Mouse (Mus musculus) G1E-ER4 (cell line): ENCODE data around the gene Serpinb1c. TPM values are rescaled to one million over a fixed set of nuclear protein-coding genes. Genes with fewer than 3 reads are reported as not detected.

Experiments used
- GATA1 ChIP-seq: IDR thresholded peaks from one replicate; pipeline ENCODE4 v1.8.0; 2012; ENCODE audit warnings: low read length, inconsistent platforms
- polyA plus RNA-seq: library from polyadenylated mRNA; stranded (reverse); fragments of >175 nt; gene quantifications from 2 replicates; pipeline ENCODE4 v1.2.3, GENCODE M21; 2012

Serpinb1c gene
- polyA plus RNA-seq: not detected in 2 replicates

DNA sequence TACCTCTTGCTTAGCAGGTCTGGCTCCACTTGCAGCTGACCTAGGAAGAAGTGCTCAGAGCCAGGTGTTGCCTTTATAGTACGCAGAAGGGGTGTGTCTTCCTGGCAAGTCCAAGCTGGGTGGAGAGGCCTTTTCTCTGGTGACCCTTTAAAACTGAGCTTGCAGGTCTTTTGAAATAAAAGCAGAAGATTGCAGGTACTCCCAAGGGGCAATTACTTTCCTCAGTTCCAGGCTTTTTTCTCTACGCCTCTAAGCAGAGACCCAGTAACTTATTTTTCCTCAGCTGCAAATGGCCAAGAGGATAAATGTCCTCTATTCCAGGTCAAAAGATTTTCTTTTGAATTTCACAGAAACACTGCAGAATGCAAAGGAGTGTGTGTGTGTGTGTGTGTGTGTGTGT lies at the start of gene Serpinb1c:
Serpinb1c (minus strand) TSS at position 101 of the 400 bp plus-strand sequence.
- no peak for TF ChIP-seq GATA1

DNA sequence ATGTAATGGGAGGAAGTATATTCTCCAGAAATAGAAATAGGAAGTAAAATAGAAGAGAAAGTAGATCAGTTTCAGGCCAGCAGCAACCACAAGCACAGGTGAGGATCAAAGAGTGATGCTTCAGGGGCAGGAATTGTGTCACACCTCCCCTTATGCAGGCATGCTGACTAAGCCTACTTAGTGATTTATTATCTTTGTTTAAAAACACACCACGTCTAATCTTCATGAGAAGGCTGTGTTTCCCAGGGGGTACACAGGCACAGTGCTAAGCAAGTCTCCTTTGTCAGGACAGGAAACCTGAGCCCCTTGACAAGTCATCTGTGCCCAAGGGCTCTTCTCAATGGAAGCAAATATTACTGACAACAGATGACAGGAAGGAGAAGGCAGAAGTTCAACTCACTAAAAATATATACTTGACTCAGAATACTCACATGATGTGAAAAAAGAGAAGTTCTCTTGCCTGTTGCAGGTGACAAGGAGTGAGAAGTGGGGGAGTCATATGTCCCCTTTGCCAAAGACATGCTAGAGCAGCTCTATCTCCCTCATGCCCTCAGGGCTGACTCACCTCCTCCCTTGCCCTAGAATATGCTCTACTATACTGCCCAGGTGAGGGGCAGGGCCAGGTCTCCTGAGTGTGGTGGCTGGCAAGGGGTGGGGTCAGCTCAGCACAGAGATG lies 36.8 kb upstream of the Serpinb1c start:
- no peak for TF ChIP-seq GATA1

DNA sequence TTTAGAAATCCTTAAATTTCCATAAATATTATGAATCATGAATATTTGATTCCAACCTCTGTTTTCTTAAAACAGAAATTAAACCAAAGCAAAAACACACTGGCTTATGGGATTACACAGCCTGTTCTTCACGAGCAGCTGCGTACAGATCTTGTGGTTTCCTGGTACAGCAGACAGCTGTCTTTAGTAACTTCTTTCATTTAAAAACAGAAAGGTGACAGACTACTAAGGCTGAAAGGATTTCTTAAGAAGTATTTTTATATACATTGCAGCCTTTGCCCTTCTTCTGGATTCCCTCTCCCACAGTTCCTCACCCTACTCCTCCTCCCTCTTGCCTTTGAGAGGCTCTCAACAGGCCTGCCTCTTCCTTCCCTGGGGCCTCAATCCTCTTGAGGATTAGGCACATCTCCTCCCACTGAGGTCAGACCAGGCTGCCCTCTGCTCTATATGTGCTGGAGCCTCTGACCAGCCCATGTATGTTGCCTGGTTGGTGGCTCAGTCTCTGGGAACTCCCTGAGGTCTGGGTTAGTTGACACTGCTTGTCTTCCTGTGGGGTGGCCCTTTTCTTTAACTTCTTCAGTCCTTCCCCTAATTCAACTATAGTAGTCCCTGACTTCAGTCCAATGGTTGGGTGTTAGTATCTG lies 31.2 kb upstream of the Serpinb1c start:
- TF ChIP-seq GATA1: no peak

- no peak for TF ChIP-seq GATA1
These were observed 29.2 kb upstream of the Serpinb1c start for GRCm38 (mm10) chr13:32927241-32927640.

DNA sequence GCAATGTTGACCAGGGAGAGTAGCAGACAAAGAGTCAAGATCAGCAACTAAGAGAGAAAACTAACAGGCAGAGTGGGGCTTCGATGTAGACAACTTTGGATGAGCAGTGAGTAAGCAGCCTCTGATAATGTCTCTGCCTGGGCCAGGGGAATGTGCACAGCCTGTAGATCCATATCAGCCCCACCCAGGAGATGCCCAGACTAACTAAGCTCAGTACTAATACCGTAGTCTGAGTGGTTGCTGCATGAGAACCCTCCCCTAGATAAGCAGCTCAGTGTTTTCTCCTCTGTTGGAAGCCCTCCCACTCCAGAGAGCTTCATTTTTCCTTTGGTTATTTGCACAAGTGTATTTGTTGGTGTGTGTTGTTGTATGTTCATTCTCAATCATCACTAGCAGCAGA lies 28.6 kb upstream of the Serpinb1c start:
- no peak for TF ChIP-seq GATA1

- no peak for TF ChIP-seq GATA1
These were observed 26.8 kb upstream of the Serpinb1c start for GRCm38 (mm10) chr13:32924578-32925360.

- TF ChIP-seq GATA1: no peak
These were observed 24.6 kb upstream of the Serpinb1c start for GRCm38 (mm10) chr13:32922622-32923021.

- no peak for TF ChIP-seq GATA1
These were observed 14.9 kb upstream of the Serpinb1c start for GRCm38 (mm10) chr13:32912770-32913380.

- no peak for TF ChIP-seq GATA1
These were observed 10.2 kb upstream of the Serpinb1c start for GRCm38 (mm10) chr13:32908182-32908581.

GRCm38 (mm10) chr13:32903211-32903873 lies 5.3 kb upstream of the Serpinb1c start:
- TF ChIP-seq GATA1: no peak

GRCm38 (mm10) chr13:32902481-32903015 lies 4.5 kb upstream of the Serpinb1c start:
- no peak for TF ChIP-seq GATA1

- TF ChIP-seq GATA1: no peak
These were observed 2.6 kb upstream of the Serpinb1c start for GRCm38 (mm10) chr13:32900639-32901038.

GRCm38 (mm10) chr13:32896931-32897330 lies 1.1 kb downstream of the Serpinb1c start:
- TF ChIP-seq GATA1: no peak

DNA sequence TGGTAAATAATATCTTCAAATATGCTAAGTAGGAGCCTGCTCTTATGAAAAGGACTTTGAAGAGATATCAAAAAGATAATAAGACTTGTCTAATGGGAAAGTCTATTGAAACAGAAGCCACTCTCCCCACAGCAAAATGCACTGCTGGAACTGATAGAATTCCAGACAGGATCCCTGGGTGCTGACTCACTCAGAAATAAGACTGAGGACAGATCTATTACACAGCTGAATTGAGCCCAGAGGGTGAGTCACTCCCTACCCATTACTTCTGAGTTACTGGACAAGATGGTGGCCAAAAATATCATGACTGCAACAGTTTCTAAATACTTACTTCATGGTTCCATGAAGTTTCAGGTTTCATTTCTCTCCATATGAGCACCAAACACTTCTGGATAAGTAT lies 13.3 kb downstream of the Serpinb1c start:
- no peak for TF ChIP-seq GATA1

- TF ChIP-seq GATA1: no peak
These were observed 24.1 kb downstream of the Serpinb1c start for GRCm38 (mm10) chr13:32873862-32874261.
